Mouse (Mus musculus) lung, postnatal 0 days (tissue): Measurements from ENCODE around the gene Top1.

Source experiments
- CTCF ChIP-seq: IDR thresholded peaks from 2 replicates; pipeline ENCODE4 v1.5.1; 2016; ENCODE audit warnings: antibody characterized with exemption, mild to moderate bottlenecking
- EP300 ChIP-seq: IDR thresholded peaks from 2 replicates; pipeline ENCODE4 v1.6.1; 2016; ENCODE audit warnings: antibody characterized with exemption, mild to moderate bottlenecking, control low read depth

DNA sequence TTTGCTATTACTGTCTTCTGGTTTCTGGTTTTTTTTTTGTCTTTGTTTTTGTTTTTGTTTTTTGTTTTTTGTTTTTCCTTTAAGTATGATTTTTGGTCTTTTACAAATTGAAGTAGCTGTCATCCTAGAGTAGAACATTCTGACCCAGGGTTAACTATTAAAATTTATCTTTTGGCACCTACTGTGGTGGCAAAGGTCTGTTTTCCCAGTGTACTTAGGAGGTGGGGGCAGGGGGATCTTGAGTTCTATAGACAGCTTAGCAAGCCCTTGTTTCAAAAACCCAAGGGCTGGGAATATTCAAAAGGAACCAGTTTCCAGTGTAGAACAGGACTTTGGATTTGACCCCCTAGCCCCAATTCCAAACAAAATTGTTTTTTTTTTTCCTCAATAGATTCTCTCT, 18.7 kb downstream of the Top1 start:
- no peak for TF ChIP-seq CTCF
- TF ChIP-seq EP300, result no peak
